Mouse (Mus musculus): ENCODE data around the gene Rims1.

GRCm38 (mm10) chr1:22804148-22804885, 1.5 kb downstream of the Rims1 start:
- TF ChIP-seq CTCF (IDR thresholded peaks at IDR 0.05; ENCODE audit: low read depth, low read length) = no peak
- no peak for TF ChIP-seq POLR2A (IDR thresholded peaks at IDR 0.05; ENCODE audit: insufficient read depth, low read length)
- no peak for TF ChIP-seq EP300 (IDR thresholded peaks at IDR 0.05; ENCODE audit: insufficient read depth, low read depth, low read length)
